Mouse (Mus musculus) embryonic fibroblast, embryonic 13.5 days (primary cell): ENCODE data around the gene Tmem189.

Experiments
- CTCF ChIP-seq: IDR thresholded peaks from 2 replicates; pipeline ENCODE4 v1.5.1; 2011; ENCODE audit warnings: mild to moderate bottlenecking, control low read depth, low read length, moderate library complexity, borderline replicate concordance; ENCODE audit not compliant: insufficient read depth
- POLR2A ChIP-seq: IDR thresholded peaks from 2 replicates; pipeline ENCODE4 v1.6.1; 2011; ENCODE audit warnings: low read depth, mild to moderate bottlenecking, control low read depth, low read length, moderate library complexity

- TF ChIP-seq CTCF (no peak), POLR2A (no peak)
Measured at GRCm38 (mm10) chr2:167725879-167726278, 36.3 kb upstream of the Tmem189 start.
